Mouse (Mus musculus): ENCODE results near the gene Dera.

GRCm38 (mm10) chr6:137789658-137790057, 35.3 kb downstream of the Dera start:
- TF ChIP-seq GATA1 (IDR thresholded peaks at IDR 0.05; ENCODE audit: borderline replicate concordance, low read length) (no peak), FLI1 (IDR thresholded peaks at IDR 0.05; ENCODE audit: low read length) (no peak)
